Mouse (Mus musculus): Measurements from ENCODE around the gene Lrsam1. TPM values are rescaled to one million over a fixed set of nuclear protein-coding genes. Genes with fewer than 3 reads are reported as not detected.

Gene Lrsam1
- polyA plus RNA-seq, 1 experiment from 2014 or later, result 21.1 TPM

GRCm38 (mm10) chr2:32904637-32905036 lies 56.8 kb downstream of the Lrsam1 start:
- Histone ChIP-seq H3K4me1 (peaks cover 32% of the 10 kb centered on the region), H3K27ac (replicated peaks) (no peak overlapping the region), H3K4me2 (replicated peaks) (no peak overlapping the region), H3K4me3 (no peak overlapping the region), H3K27me3 (no peaks in the 10 kb centered on the region), H3K9ac (replicated peaks) (no peak overlapping the region), H3K36me3 (no peaks in the 10 kb centered on the region), H3K9me3 (no peaks in the 10 kb centered on the region)
- WGBS, result 96% methylated on average over 5 of the region's 5 CpGs
- ATAC-seq (ENCODE audit: low FRiP score, low read depth), result no peak

GRCm38 (mm10) chr2:32903470-32903869 lies 57.9 kb downstream of the Lrsam1 start:
- H3K27me3 ChIP-seq, result no peaks in the 10 kb centered on the region
- H3K9me3 ChIP-seq, result no peaks in the 10 kb centered on the region
- no peaks in the 10 kb centered on the region for H3K36me3 ChIP-seq
- H3K4me2 ChIP-seq (replicated peaks), result no peak overlapping the region
- H3K4me3 ChIP-seq, result no peak overlapping the region
- H3K4me1 ChIP-seq, result peaks cover 23% of the 10 kb centered on the region
- no peak overlapping the region for H3K27ac ChIP-seq (replicated peaks)
- 94% methylated on average over 4 of the region's 4 CpGs for WGBS
- H3K9ac ChIP-seq (replicated peaks), result no peak overlapping the region
- no peak for ATAC-seq (ENCODE audit: low FRiP score, low read depth)

- Histone ChIP-seq H3K36me3 (no peaks in the 10 kb centered on the region), H3K9ac (replicated peaks) (no peak overlapping the region), H3K4me1 (peaks cover 10% of the 10 kb centered on the region; the same call in 1 of the 2 replicates), H3K27me3 (no peaks in the 10 kb centered on the region), H3K9me3 (no peaks in the 10 kb centered on the region), H3K4me3 (no peak overlapping the region), H3K27ac (replicated peaks) (no peak overlapping the region), H3K4me2 (replicated peaks) (no peak overlapping the region)
- no peak for ATAC-seq (ENCODE audit: low FRiP score, low read depth)
- WGBS, result 85% methylated on average over 9 of the region's 9 CpGs
These were observed 59.3 kb downstream of the Lrsam1 start for GRCm38 (mm10) chr2:32902126-32902525.

GRCm38 (mm10) chr2:32898983-32899382 lies 62.4 kb downstream of the Lrsam1 start:
- Histone ChIP-seq H3K36me3 (no peaks in the 10 kb centered on the region), H3K4me3 (no peak overlapping the region), H3K27ac (replicated peaks) (no peak overlapping the region), H3K9ac (replicated peaks) (no peak overlapping the region), H3K4me1 (peaks cover 17% of the 10 kb centered on the region), H3K9me3 (no peaks in the 10 kb centered on the region), H3K27me3 (no peaks in the 10 kb centered on the region), H3K4me2 (replicated peaks) (no peak overlapping the region)
- 86% methylated on average over 7 of the region's 7 CpGs for WGBS
- ATAC-seq (ENCODE audit: low FRiP score, low read depth), result no peak

- ATAC-seq (ENCODE audit: low FRiP score, low read depth), result no peak
- Histone ChIP-seq H3K9ac (replicated peaks) (no peak overlapping the region), H3K4me2 (replicated peaks) (no peak overlapping the region), H3K27ac (replicated peaks) (no peak overlapping the region), H3K4me1 (peaks cover 17% of the 10 kb centered on the region), H3K9me3 (no peaks in the 10 kb centered on the region), H3K27me3 (no peaks in the 10 kb centered on the region), H3K4me3 (no peak overlapping the region), H3K36me3 (0 out of 2 replicates have a peak, but pooled peaks cover 7% of the 10 kb centered on the region)
- 51% methylated on average over 10 of the region's 10 CpGs for WGBS
These were observed 64.8 kb downstream of the Lrsam1 start for GRCm38 (mm10) chr2:32896507-32897147.

- Histone ChIP-seq H3K4me3 (no peak overlapping the region), H3K27me3 (no peaks in the 10 kb centered on the region), H3K9me3 (no peaks in the 10 kb centered on the region), H3K4me2 (replicated peaks) (no peak overlapping the region), H3K9ac (replicated peaks) (no peak overlapping the region), H3K27ac (replicated peaks) (0 out of 2 replicates have a peak overlapping the region, but pooled peaks have one; percentile 25), H3K36me3 (0 out of 2 replicates have a peak, but pooled peaks cover 7% of the 10 kb centered on the region), H3K4me1 (peaks cover 17% of the 10 kb centered on the region)
- ATAC-seq (ENCODE audit: low FRiP score, low read depth), result peak; percentile 41; the same call in 1 of the 2 replicates
- WGBS, result 47% methylated on average over 7 of the region's 8 CpGs
These were observed 65.8 kb downstream of the Lrsam1 start for GRCm38 (mm10) chr2:32895606-32896106.

- no peaks in the 10 kb centered on the region for H3K9me3 ChIP-seq
- WGBS, result 77% methylated on average over 2 of the region's 2 CpGs
- no peak overlapping the region for H3K27ac ChIP-seq (replicated peaks)
- H3K4me2 ChIP-seq (replicated peaks), result no peak overlapping the region
- no peak for ATAC-seq (ENCODE audit: low FRiP score, low read depth)
- H3K27me3 ChIP-seq, result no peaks in the 10 kb centered on the region
- 0 out of 2 replicates have a peak, but pooled peaks cover 7% of the 10 kb centered on the region for H3K36me3 ChIP-seq
- no peak overlapping the region for H3K4me3 ChIP-seq
- H3K4me1 ChIP-seq, result peaks cover 17% of the 10 kb centered on the region
- H3K9ac ChIP-seq (replicated peaks), result no peak overlapping the region
These were observed 67.3 kb downstream of the Lrsam1 start for GRCm38 (mm10) chr2:32894097-32894496.

GRCm38 (mm10) chr2:32892490-32892889 lies 68.9 kb downstream of the Lrsam1 start:
- H3K4me3 ChIP-seq, result no peak overlapping the region
- 0 out of 2 replicates have a peak, but pooled peaks cover 7% of the 10 kb centered on the region for H3K36me3 ChIP-seq
- H3K27ac ChIP-seq (replicated peaks), result no peak overlapping the region
- no peak overlapping the region for H3K4me2 ChIP-seq (replicated peaks)
- H3K4me1 ChIP-seq, result peaks cover 27% of the 10 kb centered on the region
- H3K27me3 ChIP-seq, result no peaks in the 10 kb centered on the region
- 91% methylated on average over 14 of the region's 14 CpGs for WGBS
- no peak overlapping the region for H3K9ac ChIP-seq (replicated peaks)
- H3K9me3 ChIP-seq, result no peaks in the 10 kb centered on the region
- no peak for ATAC-seq (ENCODE audit: low FRiP score, low read depth)

GRCm38 (mm10) chr2:32891278-32891677 lies 70.1 kb downstream of the Lrsam1 start:
- Histone ChIP-seq H3K27me3 (no peaks in the 10 kb centered on the region), H3K9ac (replicated peaks) (no peak overlapping the region), H3K9me3 (no peaks in the 10 kb centered on the region), H3K4me2 (replicated peaks) (no peak overlapping the region), H3K4me1 (peaks cover 23% of the 10 kb centered on the region), H3K36me3 (0 out of 2 replicates have a peak, but pooled peaks cover 7% of the 10 kb centered on the region), H3K4me3 (no peak overlapping the region), H3K27ac (replicated peaks) (no peak overlapping the region)
- 80% methylated on average over 9 of the region's 9 CpGs for WGBS
- no peak for ATAC-seq (ENCODE audit: low FRiP score, low read depth)

- H3K4me1 ChIP-seq, result peaks cover 15% of the 10 kb centered on the region
- no peak for ATAC-seq (ENCODE audit: low FRiP score, low read depth)
These were observed 71.1 kb downstream of the Lrsam1 start for GRCm38 (mm10) chr2:32890280-32890679.

GRCm38 (mm10) chr2:32888551-32888950 lies 72.9 kb downstream of the Lrsam1 start:
- WGBS, result 58% methylated on average over 3 of the region's 3 CpGs
- H3K4me3 ChIP-seq, result no peak overlapping the region
- no peak overlapping the region for H3K4me2 ChIP-seq (replicated peaks)
- H3K9ac ChIP-seq (replicated peaks), result no peak overlapping the region
- no peaks in the 10 kb centered on the region for H3K9me3 ChIP-seq
- no peaks in the 10 kb centered on the region for H3K27me3 ChIP-seq
- 0 out of 2 replicates have a peak, but pooled peaks cover 4% of the 10 kb centered on the region for H3K36me3 ChIP-seq
- peak overlapping the region; percentile 39; the same call in 1 of the 2 replicates for H3K27ac ChIP-seq (replicated peaks)
- no peak for ATAC-seq (ENCODE audit: low FRiP score, low read depth)
- peaks cover 13% of the 10 kb centered on the region for H3K4me1 ChIP-seq

More at GRCm38 (mm10) chr2:32890280-32890679, 71.1 kb downstream of the Lrsam1 start:
- 86% methylated on average over 3 of the region's 3 CpGs for WGBS
- no peak overlapping the region for H3K4me3 ChIP-seq
- no peaks in the 10 kb centered on the region for H3K9me3 ChIP-seq
- H3K4me2 ChIP-seq (replicated peaks), result no peak overlapping the region
- H3K9ac ChIP-seq (replicated peaks), result no peak overlapping the region
- H3K27ac ChIP-seq (replicated peaks), result no peak overlapping the region
- 0 out of 2 replicates have a peak, but pooled peaks cover 7% of the 10 kb centered on the region for H3K36me3 ChIP-seq
- H3K27me3 ChIP-seq, result no peaks in the 10 kb centered on the region

- WGBS, result 34% methylated on average over 9 of the region's 9 CpGs
- H3K27me3 ChIP-seq, result no peaks in the 10 kb centered on the region
- H3K27ac ChIP-seq (replicated peaks), result peak overlapping the region; percentile 39; the same call in 1 of the 2 replicates
- H3K9ac ChIP-seq (replicated peaks), result no peak overlapping the region
- peaks cover 13% of the 10 kb centered on the region for H3K4me1 ChIP-seq
- H3K4me2 ChIP-seq (replicated peaks), result no peak overlapping the region
- H3K9me3 ChIP-seq, result no peaks in the 10 kb centered on the region
- no peak for ATAC-seq (ENCODE audit: low FRiP score, low read depth)
- H3K36me3 ChIP-seq, result no peaks in the 10 kb centered on the region
- no peak overlapping the region for H3K4me3 ChIP-seq
These were observed 73.4 kb downstream of the Lrsam1 start for GRCm38 (mm10) chr2:32888029-32888428.
